Mouse (Mus musculus) left cerebral cortex, adult 6 months (tissue): ENCODE data around the gene Msantd3. TPM values are rescaled to one million over a fixed set of nuclear protein-coding genes. Genes with fewer than 3 reads are reported as not detected.

ENCODE experiments used
- long read RNA-seq, 2 experiments: library from polyadenylated mRNA; unstranded; transcript quantifications; one replicate each; pipeline ENCODE4 v2.0.0; 2019 to 2020
- polyA plus RNA-seq: library from polyadenylated mRNA; unstranded; fragments of <200 nt; fragmentation: Nextera tagmentation; gene quantifications from 2 replicates; pipeline ENCODE4 v1.2.3, GENCODE M21; 2021

Msantd3 gene
- 7.6 and 12.7 TPM in 2 replicates for polyA plus RNA-seq
- long read RNA-seq, experiment 1, transcript Msantd3-202 (3 exons, 1,378 nt) = major isoform, 18 of 43 reads
- long read RNA-seq, experiment 1, transcript Msantd3-203 (3 exons, 1,597 nt) = minor isoform, 14 of 43 reads
- long read RNA-seq, experiment 1, partial matches to known transcripts = 4 of 43 reads
- long read RNA-seq, experiment 1, other reads (novel, unspliced or antisense) = 7 of 43 reads
- long read RNA-seq, experiment 2, partial matches to known transcripts = 2 of 9 reads
- long read RNA-seq, experiment 2, other reads (novel, unspliced or antisense) = 1 of 9 reads

DNA sequence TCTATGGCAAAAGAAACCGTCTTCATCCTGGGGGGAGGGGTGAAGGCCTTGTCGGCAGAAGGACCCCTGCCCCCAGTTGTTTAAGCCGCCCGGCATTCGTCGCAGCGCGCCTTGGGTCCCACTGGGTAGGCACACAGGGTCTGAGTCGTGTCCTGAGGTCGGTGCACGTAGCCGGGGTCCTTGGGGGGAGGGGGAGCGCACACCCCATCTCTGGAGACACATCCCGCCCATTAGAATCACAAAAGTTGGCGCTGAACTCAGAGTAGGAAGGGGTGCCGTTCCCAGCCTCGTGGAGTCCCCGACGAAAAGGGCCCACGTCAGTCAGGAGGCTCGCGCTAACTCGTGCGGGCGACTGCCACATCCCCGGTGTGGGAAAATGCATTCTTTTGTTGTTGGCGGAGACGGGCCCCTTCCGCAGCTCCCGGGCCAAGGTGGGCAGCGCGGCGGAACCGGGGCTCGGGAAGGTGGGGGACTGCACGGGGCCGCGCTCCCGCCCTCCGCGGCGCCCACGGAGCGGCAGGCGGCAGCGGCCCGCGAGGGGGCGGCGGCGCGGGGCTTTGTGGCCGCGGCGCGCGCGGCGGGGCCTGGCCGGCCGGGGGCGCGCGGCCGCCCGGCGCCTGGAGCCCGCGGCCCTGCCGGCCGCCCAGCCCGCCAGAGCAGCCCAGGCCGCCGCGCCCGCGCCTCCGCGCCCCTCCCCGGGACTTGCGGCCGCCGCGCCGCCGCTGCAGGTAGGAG lies at the start of gene Msantd3:
Gene Msantd3, plus strand, starts transcription at position 95 of the 735 bp plus-strand sequence.

DNA sequence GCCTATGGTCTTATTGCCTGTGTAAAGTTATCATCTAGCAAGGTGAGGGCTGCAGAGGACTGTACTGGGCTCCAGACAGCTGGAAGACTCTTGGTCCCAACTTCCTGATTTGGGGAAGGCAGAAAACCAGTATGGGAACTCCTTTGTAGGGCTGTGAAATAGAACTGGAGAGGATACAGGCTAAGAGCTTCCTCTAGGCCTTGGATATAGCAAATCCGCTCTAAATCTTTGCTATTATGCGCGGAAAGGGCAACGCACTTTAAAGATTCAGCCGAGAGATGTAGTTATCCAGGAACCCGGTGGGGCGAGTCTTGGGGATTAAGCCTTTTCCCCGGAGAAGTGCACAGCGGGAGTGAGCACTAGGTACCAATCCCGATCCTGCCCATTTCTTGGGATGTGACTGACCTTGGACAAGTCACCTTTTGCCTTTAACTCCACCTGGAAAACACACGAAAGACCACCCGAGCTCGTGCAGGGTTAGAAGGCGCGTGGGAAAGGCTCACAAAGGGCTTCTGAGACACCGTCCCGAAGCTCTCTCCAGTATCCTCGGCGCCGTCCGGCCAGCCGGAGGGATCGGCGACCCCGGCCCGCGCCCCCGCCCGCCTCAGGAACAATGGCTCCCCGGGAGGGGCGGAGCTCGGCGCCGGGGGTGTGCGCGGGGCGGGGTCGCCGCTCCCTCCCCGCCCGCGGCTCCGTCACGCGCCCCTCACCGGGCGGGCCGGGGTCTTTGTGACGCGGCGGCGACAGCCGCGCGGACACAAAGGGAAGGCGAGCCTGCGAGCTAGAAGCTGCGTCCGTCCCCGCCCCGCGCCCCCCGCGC lies 44.9 kb downstream of the Msantd3 start, which contains the start of gene Tmeff1:
Gene Tmeff1, plus strand, starts transcription at position 754 of the 820 bp plus-strand sequence.

Other genes starting within 250 kb of the Msantd3 start
- 9.0 and 9.6 TPM in 2 replicates for gene Tex10, start 66.5 kb upstream of the Msantd3 start, polyA plus RNA-seq
- gene Tmeff1, start 45.2 kb downstream of the Msantd3 start, polyA plus RNA-seq = 21.6 and 53.7 TPM in 2 replicates
- gene Cavin4, start 123.6 kb downstream of the Msantd3 start, polyA plus RNA-seq = 0.18 TPM in 1 of 2 replicates, not detected in the other